Mouse (Mus musculus) cerebellum, adult 8-10 months (tissue): Measurements from ENCODE around the gene B3galt6.

Experiments
- DNase-seq: peaks from one replicate; pipeline ENCODE4 v3.0.0; 2022

Gene B3galt6

GRCm38 (mm10) chr4:155983788-155984187, 8.7 kb downstream of the B3galt6 start:
- DNase-seq: no peak

GRCm38 (mm10) chr4:155981436-155982082, 10.9 kb downstream of the B3galt6 start:
- no peak for DNase-seq

GRCm38 (mm10) chr4:155973239-155973638, 19.2 kb downstream of the B3galt6 start:
- no peak for DNase-seq

- DNase-seq: no peak
These were observed 19.8 kb downstream of the B3galt6 start for GRCm38 (mm10) chr4:155972651-155973050.

- no peak for DNase-seq
These were observed 22.2 kb downstream of the B3galt6 start for GRCm38 (mm10) chr4:155970286-155970685.

GRCm38 (mm10) chr4:155969043-155969653, 23.3 kb downstream of the B3galt6 start:
- DNase-seq: no peak

- no peak for DNase-seq
These were observed 28.1 kb downstream of the B3galt6 start for GRCm38 (mm10) chr4:155964396-155964795.

GRCm38 (mm10) chr4:155963106-155963505, 29.3 kb downstream of the B3galt6 start:
- DNase-seq: no peak

- no peak for DNase-seq
These were observed 30.1 kb downstream of the B3galt6 start, which contains the start of gene C1qtnf12 for GRCm38 (mm10) chr4:155962167-155962971. Gene C1qtnf12 (plus strand): TSS chr4:155962318.

- DNase-seq: peak; percentile 64
These were observed 33.2 kb downstream of the B3galt6 start for GRCm38 (mm10) chr4:155959275-155959674.

- DNase-seq: no peak
These were observed 37.0 kb downstream of the B3galt6 start for GRCm38 (mm10) chr4:155955491-155955890.

- DNase-seq: no peak
These were observed 45.4 kb downstream of the B3galt6 start for GRCm38 (mm10) chr4:155947094-155947493.

- DNase-seq: no peak
These were observed 48.2 kb downstream of the B3galt6 start for GRCm38 (mm10) chr4:155944271-155944670.

- DNase-seq: peak; percentile 98
These were observed 48.8 kb downstream of the B3galt6 start, which contains the start of gene Ube2j2 for GRCm38 (mm10) chr4:155943534-155944249. Gene Ube2j2 (plus strand): TSS chr4:155943831.

- DNase-seq: no peak
These were observed 49.4 kb downstream of the B3galt6 start for GRCm38 (mm10) chr4:155943049-155943452.
